Mouse (Mus musculus) kidney, adult 11 months (tissue): ENCODE measurements around the gene Srf.
A peak's percentile ranks its signal among the peaks of the same experiment; 100 is the strongest.

Experiments used
- DNase-seq: peaks from one replicate; pipeline ENCODE4 v3.0.0; 2022

Gene Srf

DNA sequence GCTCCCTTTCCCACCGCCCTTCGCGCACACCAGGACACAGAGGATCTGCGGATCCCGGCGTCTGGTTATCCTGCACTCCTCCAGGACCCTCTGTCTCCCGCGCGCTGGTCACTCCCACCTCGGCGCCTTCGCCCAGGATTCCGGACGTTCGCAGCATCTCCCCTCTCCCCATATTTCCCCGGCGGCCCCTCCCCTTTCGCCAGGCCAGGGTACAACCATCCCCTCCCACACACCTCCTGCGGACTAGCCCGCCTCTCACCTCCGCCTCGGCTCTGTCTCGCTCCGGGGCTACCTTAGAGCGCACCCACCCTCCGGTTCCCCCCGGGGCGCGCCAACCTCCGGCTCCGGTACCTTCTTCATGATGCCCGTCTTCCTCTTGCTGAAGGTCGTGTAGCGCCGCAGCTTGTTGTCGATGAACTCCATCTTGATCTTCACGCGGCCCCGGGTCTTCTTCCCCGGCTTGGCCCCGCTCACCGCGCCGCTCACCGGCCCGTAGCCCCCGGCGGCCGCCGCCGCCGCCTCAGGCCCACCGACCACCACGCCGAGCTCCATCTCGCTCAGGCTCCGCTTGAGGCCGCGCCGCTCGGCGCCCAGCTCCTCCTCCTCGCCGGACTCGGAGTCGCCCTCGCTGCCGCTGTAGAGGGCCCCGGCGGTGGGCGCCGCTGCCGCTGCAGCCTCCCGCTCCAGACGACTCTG is 850 bp downstream of the Srf start:
- DNase-seq = peak; percentile 36

DNA sequence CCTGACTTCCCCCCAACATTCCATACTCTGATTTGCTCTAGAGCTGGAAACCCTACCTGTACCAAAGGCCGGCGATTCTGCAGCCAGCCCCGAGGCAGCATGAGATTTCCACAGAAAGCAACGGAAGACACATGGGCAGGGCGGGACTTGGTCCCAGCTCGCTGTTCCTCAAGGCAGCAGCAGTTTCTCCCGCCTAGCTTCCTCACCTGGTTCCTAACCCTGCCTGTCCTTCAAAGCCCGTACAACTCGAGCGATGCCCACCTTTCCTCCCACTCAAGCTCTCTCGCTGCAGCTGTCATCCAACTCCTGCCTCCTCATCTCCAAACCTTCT is 1.4 kb downstream of the Srf start:
- peak; percentile 32 for DNase-seq

DNA sequence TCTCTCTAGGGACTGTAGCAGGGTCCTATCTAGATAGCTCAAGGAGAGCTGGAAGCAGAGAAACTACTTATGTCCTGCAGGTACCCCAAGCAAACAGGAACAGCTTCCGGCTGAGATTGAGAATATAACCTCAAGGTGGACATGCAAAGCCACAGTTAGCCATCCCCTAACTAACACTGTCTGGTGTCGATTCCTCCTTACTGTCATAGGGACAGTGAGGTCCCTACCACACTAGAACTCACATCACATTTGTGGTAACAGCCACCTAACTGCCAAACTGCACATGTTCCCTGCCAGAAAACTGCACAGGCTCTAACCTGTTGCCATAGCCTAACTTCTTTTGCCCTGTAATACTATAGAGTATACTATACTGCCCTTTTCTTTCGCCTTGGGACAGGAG is 2.0 kb downstream of the Srf start:
- no peak for DNase-seq

DNA sequence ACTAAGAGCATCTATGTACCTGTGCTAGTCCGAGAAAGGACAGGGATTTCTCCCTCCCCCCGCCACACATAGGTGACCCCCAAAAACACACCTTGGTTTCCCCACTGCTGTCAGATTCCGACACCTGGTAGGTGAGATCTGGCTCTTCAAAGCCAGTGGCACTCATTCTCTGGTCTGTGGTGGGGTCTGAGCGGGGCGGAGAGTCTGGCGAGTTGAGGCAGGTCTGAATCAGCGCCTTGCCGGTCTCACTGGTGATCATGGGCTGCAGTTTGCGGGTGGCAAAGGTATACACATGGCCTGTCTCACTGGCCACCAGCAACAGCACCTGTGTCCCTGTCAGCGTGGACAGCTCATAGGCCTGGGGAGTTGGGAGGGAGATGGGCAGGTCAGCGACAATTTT is 2.5 kb downstream of the Srf start:
- DNase-seq = no peak

DNA sequence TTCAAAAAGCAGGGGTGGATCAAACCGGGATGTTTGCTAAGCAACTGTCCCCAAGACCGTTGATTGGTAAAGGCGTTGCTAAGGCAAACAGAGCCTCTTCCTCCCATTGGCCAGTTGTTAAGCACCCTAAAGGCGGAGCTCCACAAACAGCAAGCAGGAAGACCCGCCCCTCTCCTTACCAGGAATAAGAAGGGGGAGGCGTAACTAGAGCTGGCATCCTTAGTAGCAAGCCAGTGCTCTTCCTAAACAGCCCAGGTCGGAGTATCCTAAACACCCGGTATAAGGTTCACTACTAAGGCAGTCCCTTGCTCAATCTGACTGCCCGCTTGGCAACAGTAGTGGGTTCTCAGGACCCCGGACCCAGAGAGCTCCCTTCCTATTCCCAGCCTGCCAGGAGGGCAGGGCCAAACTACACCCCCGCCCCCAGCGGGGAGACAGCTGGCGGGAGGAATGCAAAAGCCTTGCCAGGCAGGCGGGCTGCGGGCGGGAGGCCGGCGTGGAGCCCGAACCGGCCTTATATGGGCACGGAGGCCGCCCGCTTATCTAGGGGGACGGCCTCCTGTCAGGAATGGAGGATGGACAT is 3.0 kb downstream of the Srf start:
- DNase-seq = peak; percentile 96

DNA sequence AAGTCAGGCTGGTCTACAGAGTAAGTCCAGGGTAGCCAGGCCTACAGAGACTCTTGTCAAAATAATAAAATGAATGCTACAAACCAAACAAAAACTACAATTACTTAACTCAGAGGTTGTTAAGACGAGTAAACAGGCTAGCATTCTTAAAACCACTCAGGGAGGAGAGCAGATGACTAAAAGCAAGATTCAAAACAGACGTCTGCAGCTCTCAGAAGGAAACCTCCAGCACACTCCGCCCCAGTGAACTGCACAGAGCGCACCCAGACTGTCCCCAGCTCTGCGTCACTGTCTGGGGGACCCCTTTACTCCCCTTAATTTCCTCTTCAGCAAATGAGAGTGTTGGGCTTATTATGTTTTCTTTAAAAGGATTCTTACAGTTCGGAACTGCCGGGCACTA is 3.8 kb downstream of the Srf start:
- DNase-seq = no peak

DNA sequence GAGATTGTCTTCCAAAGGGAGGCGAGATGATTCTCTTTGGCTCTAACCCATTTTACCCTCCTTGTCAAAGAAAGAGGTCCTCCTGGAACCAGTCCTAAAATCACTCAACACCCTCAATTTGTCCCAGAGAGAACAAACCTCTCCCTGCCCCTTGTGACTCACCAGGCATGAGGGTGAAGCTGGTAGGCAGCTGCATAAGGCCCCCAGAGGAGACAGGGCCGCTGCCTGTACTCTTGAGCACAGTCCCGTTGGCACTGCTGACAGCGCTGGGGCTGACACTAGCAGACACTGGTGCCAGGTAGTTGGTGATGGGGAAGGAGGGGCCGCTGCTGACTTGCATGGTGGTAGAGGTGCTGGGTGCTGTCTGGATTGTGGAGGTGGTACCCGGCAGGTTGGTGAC is 4.6 kb downstream of the Srf start:
- DNase-seq = peak; percentile 17

DNA sequence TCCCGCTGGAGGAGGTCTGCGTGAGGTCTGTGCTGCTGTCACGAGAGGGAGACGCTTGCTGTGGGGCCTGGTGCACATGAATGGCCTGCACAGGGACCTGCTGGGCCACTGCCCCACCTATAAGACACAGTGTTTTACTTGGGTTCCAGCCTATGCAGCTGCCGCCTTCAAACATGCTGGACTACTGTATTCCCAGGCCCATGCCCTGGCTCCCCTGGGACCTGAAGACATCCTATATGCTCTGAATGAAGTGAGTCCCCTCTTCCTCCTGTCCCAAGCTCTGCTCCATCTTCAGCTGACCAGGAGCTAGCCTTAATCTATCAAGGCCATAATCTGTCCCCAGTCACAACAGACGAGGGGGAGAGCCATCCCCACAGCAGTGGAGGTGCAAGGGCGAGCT is 5.1 kb downstream of the Srf start:
- DNase-seq = no peak

DNA sequence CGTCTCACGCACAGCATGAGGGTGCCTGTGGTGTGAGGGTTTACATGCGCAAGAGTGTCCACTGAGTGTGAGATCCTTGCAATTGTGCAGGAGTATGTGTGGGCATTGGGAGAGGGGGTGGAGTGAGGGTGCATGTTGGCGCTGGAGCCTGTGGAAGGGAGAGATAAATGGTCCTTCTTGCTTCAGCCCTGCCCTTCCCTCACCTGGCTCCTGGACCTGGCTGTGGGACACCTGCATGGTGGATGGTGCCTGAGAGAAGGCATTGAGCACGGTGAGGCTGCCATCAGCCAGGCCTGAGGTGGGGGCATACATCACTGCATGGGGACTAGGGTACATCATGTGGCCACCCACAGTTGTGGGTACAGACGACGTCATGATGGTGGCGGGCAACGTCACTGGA is 6.3 kb downstream of the Srf start:
- DNase-seq = no peak

DNA sequence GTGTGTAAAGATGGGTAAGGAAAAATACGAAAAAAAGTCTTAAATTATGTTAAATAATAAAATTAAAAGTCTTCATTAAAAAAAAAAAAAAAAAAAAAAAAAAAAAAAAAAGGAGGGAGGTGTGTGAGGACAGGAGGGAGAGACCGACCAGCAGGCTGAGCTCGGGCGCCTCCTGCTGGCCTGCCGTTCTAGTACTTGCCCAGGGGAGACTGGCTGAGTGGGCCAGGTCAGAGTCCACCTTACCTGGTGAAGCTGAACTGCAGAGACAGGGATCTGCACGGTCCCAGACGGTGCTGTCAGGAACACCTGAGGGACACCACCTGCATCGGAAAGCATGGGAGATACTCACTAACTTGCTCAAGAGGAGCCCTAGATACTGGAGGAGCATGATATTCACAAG is 6.8 kb downstream of the Srf start:
- peak; percentile 84 for DNase-seq

DNA sequence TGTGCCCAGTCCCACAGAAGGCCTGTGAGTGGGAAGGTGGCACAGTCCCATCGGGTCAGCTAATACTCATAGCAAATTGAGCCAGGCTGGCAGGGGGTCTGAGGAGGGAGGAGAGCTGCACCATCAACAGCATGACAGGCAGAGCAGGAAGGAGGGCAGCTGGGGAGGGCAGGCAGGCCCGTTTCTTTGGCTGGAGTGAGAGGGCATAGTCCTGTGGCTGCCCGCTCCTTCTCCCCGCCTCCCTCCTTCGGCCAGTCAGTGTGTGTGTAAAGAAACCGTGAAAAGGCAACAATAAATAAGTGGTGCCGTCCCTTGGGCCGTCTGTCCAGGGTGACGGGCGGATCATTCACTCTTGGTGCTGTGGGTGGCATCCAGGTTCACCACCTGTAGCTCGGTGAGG is 7.2 kb downstream of the Srf start:
- peak; percentile 67 for DNase-seq

DNA sequence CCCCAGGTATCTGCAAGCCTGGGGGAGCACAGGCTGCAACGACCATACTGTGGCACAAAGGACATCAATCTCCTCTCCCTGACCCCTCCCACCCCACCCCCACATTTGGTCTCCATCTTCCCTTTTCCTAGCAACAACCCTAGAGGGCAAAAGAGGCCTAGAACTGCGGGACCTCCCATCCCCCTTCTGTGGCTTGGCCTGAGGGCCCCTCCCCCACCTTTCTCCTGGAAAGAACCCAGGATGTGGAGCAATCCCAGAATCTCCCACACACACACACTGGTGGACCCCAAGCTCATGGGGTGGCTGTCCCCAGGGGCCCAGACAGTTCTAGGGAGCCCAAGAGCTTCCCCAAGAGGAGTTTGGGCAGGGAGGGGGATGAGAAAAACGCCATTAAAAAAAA is 8.1 kb downstream of the Srf start:
- DNase-seq = no peak

DNA sequence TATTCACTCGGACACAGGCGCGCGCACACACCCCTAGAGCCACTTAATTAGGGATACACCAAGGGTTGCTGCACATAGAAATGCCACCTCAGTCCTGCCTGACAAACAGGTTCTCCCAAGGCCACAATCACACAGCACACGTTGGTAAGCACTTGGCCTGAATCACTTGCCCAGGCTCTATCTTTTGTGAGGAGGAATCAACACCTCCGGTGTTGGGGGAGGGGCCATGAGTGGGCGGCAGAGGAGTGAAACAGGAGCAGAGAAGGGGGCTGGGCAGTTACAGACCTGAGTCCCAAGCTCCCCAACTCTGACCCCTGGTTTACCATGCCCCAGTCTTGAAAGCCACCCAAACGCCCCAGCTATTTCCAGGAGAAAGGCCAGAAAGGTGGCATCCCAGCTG is 9.0 kb downstream of the Srf start:
- DNase-seq = peak; percentile 34

DNA sequence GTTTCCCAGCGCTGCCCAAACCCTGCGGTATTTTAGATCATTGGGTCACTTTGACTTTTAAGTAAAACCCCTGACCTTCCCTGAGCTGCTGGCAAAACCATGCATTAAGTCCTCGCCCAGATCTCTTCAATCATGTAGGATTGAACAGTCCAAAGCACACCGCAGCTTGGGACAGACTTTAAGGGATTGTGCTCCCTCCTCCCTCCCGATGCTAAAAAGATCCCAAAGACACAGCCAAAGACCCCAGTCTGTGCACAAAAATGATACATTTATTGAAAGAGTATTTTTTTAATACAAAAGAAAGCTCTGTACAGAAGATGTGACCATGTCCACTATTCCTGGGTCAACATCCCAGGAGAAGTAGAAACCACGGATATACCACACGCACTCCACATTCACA is 9.4 kb downstream of the Srf start:
- no peak for DNase-seq

DNA sequence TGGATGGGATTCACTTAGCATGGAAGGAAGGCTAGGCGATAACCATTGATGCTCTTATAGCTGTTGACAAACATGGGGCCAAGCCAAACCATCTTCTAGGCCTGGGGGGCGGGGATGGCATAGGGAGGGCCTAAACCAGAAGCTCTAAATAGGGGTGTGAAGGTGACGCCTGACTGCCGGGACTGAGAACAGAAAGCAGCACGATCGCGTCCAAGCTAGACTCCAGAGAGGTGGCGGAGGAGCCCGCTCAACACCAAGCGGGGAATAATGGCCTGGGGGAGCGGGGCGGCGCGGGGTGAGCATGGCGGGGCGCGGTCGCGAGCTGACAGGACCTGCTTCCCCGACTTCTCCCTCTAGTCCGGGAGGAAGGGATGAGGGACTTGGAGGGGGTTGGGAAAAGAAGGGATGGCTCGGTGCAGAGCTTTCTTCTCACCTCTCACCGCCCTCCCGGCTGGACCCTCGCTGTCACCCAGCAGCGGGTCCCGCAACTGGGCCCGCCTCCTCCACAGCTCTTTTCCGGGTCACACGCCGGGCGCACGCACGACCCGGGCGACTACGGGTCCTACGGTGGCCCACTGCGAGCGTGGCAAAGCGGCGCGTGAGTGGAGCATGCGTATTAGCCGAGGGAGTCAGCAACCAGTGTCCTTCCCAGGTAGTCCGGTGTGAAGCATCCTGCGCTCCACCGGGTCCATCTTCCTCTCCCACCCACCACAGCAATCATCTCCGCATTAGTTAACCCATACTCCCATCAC is 10.0 kb downstream of the Srf start, which contains the start of gene Cul9:
Gene Cul9 (minus strand): TSS at position 576 of the 752 bp plus-strand sequence.
- DNase-seq = peak; percentile 84

DNA sequence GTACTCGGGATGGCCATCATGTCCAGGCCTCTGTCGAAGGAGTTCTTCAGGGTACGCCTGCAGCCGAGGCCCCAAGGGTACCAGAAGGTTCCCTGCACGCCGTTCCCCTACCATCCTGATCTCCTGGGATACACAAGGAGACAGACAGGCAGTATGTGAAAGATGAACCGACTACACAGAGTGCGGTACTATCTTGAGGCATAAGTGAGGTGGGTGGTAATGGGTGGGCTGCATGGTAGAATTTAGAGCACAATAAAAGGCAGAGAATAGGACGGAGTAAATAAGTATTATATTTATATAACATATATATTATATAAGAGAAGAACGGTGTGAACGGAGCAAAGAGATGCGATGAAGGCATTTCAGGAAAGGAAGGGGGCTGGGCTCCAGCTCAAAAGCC is 12.3 kb downstream of the Srf start:
- no peak for DNase-seq

DNA sequence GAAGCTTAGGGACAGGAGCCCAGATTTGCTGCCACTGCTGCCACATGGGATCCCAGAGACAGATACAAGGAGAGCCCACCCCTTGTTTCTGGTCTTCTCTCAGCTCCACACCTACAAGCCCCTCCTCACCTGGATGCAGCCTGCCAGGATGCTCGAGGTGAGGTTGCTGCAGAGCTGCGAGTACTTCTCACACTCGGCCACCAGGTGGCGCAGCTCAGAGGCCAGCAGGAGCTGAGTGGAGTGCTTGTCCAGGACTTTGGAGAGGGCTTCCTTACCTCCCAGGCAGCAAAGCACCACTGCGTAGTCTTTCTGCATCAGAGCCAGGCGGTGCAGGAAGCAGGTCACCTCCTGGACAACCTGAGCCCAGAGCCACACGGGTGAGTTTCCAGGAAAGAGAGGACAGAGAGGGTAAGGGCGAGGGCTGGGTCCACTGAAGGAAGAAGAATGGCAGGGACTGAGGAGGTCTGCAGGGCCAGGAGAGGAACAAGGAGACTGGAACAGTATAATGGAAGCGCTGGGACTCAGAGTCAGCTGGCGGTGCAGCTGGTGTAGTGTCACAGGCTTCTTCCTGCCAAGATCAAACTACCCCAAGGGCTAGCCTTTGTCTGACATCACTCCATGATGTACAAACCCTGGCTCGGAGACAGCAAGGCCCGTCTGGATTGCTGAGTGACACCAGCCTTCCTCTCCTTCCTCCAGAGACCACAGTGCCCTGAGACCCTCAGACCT is 30.2 kb downstream of the Srf start:
- DNase-seq = peak; percentile 60

DNA sequence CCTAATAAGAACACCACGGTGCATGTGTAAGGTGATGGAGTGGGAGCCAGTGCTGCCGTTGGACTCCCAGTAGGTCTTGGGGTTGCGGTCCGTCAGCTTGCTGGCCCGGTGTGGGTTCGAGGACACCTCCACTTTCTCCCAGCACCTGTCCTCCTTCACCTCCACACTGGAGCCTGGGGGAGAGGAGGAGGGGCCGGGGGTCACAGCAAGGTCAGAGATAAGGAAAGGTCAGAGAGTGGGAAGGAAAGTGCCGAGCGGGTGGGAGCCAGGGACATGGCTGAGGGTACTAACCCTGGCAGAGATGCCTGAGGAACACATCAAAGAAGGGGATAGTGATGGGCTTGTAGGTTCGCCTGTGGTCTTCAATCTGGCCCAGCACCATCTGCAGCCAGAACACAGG is 30.9 kb downstream of the Srf start:
- DNase-seq = no peak

DNA sequence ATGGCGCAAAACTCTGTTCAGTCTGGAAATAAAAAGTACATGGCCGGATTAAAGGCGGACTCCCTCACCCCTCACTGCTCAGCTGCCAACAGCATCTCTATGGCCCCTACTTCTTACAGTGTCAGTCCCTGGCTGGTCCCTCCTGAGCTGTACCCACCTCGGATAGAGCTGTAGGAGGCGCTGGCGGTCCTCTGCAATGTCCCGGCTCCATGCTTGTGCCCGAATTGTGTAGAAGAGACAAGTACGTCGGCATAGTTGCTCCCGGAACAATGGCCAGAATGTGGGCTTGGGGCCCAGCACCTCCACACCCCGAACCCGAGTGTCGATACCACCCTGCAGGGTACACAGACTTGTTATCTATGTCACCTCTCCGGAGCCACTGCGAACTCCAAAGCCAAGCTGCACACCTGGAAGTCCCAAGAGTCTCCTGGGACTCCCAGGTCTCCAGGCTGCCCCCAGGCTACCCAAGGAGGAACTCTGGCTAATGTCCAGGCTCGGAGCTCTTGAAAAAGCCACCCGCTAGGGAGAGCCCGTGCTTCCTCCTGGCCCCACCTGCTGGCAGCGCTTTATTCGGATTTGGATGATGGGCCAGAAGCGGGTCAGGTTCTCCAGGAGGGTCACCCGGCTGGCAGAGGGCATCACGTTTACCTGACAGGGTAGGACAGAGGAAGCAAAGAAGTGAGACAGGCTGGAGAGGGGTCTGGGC is 33.9 kb downstream of the Srf start:
- no peak for DNase-seq

DNA sequence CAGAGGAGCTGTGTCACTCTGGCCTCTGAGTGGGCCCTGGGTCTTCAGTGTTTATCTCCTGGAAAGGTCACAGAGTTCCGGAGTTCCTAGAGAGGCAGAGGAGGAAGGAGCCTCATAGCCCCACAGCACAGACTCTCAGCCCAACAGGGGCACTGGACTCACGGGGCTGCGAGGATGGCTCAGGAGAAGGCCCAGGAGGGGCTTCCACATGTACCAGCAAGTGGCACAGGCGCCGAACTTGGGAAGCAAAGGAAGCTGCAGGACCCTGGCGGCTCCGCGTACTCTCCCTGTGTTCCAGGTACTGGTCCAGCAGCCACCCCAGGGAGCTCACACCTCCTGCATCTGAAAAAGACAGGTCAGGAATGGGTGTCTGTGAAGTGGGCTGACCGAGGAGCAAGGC is 34.8 kb downstream of the Srf start:
- no peak for DNase-seq

DNA sequence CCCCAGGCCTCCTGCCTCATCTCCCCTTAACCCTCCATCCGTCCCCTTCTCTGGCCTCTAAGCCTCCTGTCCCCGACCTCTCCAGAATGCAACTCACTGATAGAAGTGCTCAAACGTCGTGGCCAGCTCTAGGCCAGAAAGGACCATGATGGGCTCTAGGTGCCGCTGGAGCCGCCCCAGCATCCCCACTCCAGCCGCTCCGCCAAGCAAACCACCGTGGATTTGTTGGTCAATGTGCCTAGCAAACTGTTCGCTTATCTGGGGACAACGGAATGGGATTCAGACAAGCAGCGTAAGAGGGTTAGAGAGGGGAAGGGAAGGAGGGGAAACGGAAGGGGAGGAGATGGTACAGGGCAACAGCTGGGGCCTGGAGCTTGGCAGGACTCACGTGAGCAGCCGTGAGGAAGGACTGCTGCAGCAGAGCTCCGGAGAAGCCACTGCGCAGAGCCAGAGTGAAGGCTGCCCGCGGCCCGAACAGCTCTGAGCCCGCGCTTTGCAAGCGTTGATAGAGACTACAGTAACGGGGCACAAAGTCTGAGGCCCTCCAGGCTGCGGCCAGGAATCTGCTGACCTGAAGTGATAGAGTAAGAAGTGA is 35.5 kb downstream of the Srf start:
- no peak for DNase-seq

DNA sequence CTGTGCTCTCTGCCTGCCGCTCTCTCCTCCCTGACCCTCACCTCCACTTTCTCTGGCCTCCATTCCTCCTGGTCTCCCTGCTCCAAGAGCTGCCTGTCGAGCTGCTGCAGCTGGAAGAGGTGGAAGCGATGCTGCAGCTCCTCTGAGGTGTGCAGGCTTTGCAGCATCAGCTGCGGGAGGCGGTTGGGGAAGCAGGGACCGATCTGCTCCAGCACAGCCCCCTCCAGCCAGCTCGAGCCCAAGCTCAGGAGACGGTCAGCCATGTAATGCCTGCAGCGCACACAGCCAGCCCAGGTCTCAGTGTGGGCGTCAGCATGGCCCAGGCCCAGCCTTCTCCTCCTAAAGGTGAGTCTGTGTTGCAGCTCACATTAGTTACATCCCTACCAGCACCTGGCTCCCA is 36.0 kb downstream of the Srf start:
- no peak for DNase-seq

DNA sequence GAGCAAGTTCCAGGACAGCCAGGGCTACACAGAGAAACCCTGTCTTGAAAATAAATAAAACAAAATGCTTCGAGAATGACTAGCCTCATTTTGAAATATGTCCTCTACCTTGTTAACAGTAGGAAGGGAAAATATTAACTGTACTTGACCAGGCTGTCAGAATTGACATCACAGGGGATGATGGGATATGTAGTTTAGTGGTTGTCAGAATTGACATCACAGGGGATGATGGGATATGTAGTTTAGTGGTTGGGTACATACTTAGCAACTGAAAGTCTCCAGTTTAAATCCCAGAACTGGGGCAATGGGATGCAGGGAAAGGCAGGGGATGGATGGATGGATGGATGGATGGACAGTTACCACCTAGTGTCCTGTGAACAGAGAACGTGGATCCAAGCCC is 42.6 kb downstream of the Srf start:
- DNase-seq = no peak
